Mouse (Mus musculus) lung, embryonic 16.5 days (tissue): ENCODE data around the gene Atp8b4. TPM values are rescaled to one million over a fixed set of nuclear protein-coding genes. Genes with fewer than 3 reads are reported as not detected.

Experiments
- ATAC-seq: fragments of 200-750 bp; cut with Nextera tagmentation; 2 replicates; pipeline ENCODE4 v1.8.0; 2017; ENCODE audit warnings: low read depth, mild to moderate bottlenecking, moderate library complexity
- H3K27ac ChIP-seq: fragments of 300-500 bp; sonication (generic); 2 replicates; pipeline ENCODE4 v1.5.1; 2014; ENCODE audit warnings: mild to moderate bottlenecking, control low read depth, low read length
- H3K27me3 ChIP-seq: fragments of 300-500 bp; sonication (generic); 2 replicates; pipeline ENCODE4 v1.6.1; 2014; ENCODE audit warnings: low read depth, low read length, mixed read lengths; ENCODE audit not compliant: control insufficient read depth, insufficient read depth
- H3K36me3 ChIP-seq: fragments of 300-500 bp; sonication (generic); 2 replicates; pipeline ENCODE4 v1.6.1; 2014; ENCODE audit warnings: low read length; ENCODE audit not compliant: control insufficient read depth, insufficient read depth
- H3K4me1 ChIP-seq: fragments of 300-500 bp; sonication (generic); replicated peaks from 2 replicates; pipeline ENCODE4 v1.6.1; 2014; ENCODE audit warnings: low read length, mixed read lengths; ENCODE audit not compliant: control insufficient read depth, insufficient read depth
- H3K4me2 ChIP-seq: fragments of 300-500 bp; sonication (generic); 2 replicates; pipeline ENCODE4 v1.6.1; 2014; ENCODE audit warnings: low read depth, low read length, control low read depth
- H3K4me3 ChIP-seq: fragments of 300-500 bp; sonication (generic); 2 replicates; pipeline ENCODE4 v1.5.1; 2014; ENCODE audit warnings: mild to moderate bottlenecking, low read length, control low read depth
- H3K9ac ChIP-seq: fragments of 300-500 bp; sonication (generic); 2 replicates; pipeline ENCODE4 v1.6.1; 2014; ENCODE audit warnings: low read length, control low read depth
- H3K9me3 ChIP-seq: fragments of 300-500 bp; sonication (generic); 2 replicates; pipeline ENCODE4 v1.6.1; 2016; ENCODE audit warnings: low read length; ENCODE audit not compliant: control insufficient read depth
- WGBS: fragments of 180-500 bp; shearing (Covaris S2); extraction: QIAGEN DNeasy Blood & Tissue Kit; methylation state at CpG from one replicate; pipeline ENCODE4 v1.1.7; 2014; 5-methylcytosine and 5-hydroxymethylcytosine counted together
- polyA plus RNA-seq: library from polyadenylated mRNA; unstranded; fragments of >200 nt; fragmentation: Nextera tagmentation; extraction: Ambion mirVana; gene quantifications from 2 replicates; pipeline ENCODE4 v1.2.1, GENCODE M21; 2015

Gene Atp8b4
- polyA plus RNA-seq, 1 experiment from 2014 or later, result 1.1 TPM

DNA sequence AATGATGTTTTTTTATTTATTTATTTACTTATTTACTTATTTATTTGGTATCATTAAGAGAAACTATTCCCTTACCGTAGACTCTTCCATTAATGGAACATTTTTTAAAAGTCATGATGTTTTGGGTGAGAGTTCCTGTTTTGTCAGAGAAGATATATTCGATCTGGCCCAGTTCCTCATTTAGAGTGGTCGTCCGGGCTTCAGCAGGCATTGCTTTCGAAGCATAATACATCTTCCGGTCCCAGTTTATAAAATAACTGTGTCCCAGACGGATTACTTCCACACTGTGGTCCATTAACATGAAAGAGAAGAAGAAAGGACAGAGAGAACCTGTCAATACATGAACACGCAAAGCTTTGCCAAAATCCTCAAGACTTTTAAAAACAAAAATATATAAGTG, 103.0 kb downstream of the Atp8b4 start:
- Histone ChIP-seq H3K27ac (no peak overlapping the region), H3K4me3 (no peak overlapping the region), H3K36me3 (no peaks in the 10 kb centered on the region), H3K9me3 (no peaks in the 10 kb centered on the region), H3K9ac (no peak overlapping the region), H3K4me2 (no peak overlapping the region), H3K27me3 (no peaks in the 10 kb centered on the region), H3K4me1 (no peaks in the 10 kb centered on the region)
- WGBS, result 49% methylated on average over 8 of the region's 8 CpGs
- ATAC-seq, result no peak

DNA sequence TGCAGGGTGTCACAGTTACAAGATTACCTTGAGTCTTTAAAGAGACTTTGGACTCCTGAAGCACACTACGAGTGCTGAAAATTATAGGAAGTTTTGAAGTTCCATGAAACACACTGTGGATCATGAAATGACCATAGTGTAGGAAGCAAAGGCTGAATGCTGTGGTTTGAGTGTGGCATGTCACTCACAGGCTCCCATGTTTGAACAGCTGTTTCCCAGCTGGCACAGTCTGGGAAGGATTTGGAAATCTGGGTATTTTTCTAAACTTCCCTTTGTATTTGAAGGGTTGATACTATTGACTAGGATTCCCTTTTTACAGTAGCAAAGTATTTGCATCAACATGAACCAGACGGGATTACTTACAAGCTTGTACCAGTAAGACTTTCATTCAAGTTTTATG, 105.5 kb downstream of the Atp8b4 start:
- H3K4me3 ChIP-seq, result no peak overlapping the region
- ATAC-seq, result no peak
- WGBS, result 76% methylated on average over 2 of the region's 2 CpGs

DNA sequence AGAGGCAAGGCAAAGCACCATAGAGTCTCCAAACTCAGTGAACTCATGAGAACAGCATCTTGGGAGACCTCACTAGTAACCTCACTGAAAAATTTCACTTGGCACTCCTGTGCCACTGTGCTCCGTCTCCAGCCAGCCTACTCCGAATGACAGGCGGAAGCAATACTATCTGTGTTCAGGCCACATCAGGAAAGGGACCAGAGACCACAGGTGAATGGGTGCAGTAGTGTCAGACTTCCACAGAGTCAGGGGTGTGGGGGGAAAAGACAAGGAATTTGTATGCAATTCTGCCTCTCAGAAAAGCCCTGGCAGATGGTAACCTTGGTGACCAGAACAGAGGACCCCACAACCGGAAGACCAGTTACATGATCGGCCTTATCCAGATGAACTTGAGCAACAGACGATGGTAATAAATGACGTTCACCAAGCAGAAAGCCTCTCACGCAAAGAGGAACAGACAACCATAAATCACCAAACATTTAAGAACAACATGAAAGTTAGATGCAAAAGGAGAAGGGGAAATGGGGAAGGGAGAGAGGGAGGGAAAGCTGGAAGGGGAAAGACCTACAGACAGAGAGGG, 112.9 kb downstream of the Atp8b4 start:
- H3K9me3 ChIP-seq, result no peaks in the 10 kb centered on the region
- H3K27me3 ChIP-seq, result no peaks in the 10 kb centered on the region
- ATAC-seq, result no peak
- 69% methylated on average over 8 of the region's 8 CpGs for WGBS
- no peaks in the 10 kb centered on the region for H3K36me3 ChIP-seq
- no peak overlapping the region for H3K4me2 ChIP-seq
- no peak overlapping the region for H3K4me3 ChIP-seq
- H3K27ac ChIP-seq, result no peak overlapping the region
- no peak overlapping the region for H3K9ac ChIP-seq
- H3K4me1 ChIP-seq, result no peaks in the 10 kb centered on the region

More for the DNA sequence above, 105.5 kb downstream of the Atp8b4 start:
- no peak overlapping the region for H3K27ac ChIP-seq
- no peaks in the 10 kb centered on the region for H3K27me3 ChIP-seq
- no peaks in the 10 kb centered on the region for H3K4me1 ChIP-seq
- no peak overlapping the region for H3K9ac ChIP-seq
- H3K4me2 ChIP-seq, result no peak overlapping the region
- H3K9me3 ChIP-seq, result no peaks in the 10 kb centered on the region
- H3K36me3 ChIP-seq, result no peaks in the 10 kb centered on the region

DNA sequence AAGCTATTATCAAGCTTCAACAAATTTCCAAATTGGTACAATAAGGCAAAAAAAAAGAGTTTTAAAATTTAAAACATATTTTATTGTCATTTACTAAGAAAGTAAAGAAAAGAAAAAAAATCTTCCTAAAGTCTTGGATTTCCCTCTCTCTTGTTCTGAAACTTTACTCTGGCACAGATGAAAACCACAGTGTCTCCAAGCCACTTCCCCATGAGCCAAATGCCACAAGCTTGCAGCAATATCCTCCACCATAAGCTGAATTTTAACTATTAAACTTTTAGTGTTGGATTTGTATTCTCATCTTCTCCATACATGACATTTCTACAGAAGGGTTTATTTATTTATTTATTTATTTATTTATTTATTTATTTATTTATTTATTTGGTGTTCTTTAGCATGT, 114.4 kb downstream of the Atp8b4 start:
- Histone ChIP-seq H3K4me1 (no peaks in the 10 kb centered on the region), H3K9me3 (no peaks in the 10 kb centered on the region), H3K9ac (no peak overlapping the region), H3K27me3 (no peaks in the 10 kb centered on the region), H3K4me2 (no peak overlapping the region), H3K27ac (no peak overlapping the region), H3K36me3 (no peaks in the 10 kb centered on the region), H3K4me3 (no peak overlapping the region)
- no peak for ATAC-seq

DNA sequence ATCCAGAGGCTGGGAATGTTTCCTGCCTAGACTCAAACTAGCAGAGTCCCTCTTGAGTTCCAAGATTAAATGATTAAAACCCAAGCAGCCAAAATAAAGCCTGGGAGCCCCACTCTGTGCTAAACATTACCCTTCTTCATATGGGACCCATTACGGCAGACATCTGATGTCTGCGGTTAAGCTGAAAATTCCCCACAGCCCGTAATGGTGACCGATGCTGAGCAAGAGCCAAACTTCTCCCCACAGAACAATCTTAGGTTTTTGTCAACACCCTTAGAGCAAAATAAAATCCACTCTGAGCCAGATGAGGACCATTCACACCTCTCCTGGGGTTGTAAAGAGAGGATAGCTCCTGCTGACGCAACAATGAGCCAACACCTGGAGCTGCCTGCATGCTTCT, 120.2 kb downstream of the Atp8b4 start:
- H3K4me3 ChIP-seq, result no peak overlapping the region
- H3K27ac ChIP-seq, result no peak overlapping the region
- no peaks in the 10 kb centered on the region for H3K27me3 ChIP-seq
- no peak for ATAC-seq
- 82% methylated on average over 5 of the region's 5 CpGs for WGBS
- H3K4me1 ChIP-seq, result no peaks in the 10 kb centered on the region
- H3K36me3 ChIP-seq, result no peaks in the 10 kb centered on the region
- no peaks in the 10 kb centered on the region for H3K9me3 ChIP-seq
- H3K4me2 ChIP-seq, result no peak overlapping the region
- no peak overlapping the region for H3K9ac ChIP-seq

DNA sequence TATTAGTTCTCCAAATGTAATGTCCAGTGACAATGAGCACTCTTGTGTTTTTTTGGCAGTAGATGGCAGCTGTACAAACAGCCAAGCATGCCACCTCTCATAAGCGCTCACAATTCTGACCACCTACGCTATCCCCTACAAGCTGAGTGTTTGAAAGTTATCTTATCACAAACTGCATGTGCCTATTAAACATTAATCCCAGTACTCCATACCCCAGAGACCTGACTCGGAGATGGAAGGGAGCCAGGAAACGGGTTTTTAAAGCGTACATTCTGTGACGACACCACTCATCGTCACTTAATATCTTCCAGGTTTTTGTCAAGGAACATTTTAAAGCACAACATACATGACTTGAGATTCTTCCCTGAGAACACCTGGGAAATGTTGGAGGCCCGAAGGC, 128.8 kb downstream of the Atp8b4 start:
- no peaks in the 10 kb centered on the region for H3K4me1 ChIP-seq

DNA sequence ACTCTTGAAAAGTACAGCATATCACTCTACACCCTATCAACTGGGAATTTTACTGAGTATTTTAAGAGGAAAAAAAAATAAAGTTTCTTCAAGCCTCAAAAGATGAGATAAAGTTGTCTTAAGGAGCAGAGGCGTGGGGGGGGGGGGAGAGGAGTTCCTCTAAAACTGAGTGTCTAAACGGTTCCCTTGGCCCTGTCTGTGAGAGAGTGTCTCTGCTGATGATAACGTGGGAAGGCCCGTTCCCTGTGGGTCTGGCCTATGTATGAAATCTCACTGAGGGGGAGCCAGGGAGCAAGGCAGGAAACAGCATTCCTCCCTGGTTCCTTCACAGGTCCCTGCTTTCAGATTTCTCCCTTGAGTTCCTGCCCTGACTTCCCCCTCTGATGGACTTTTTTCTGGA, 130.7 kb downstream of the Atp8b4 start:
- H3K4me2 ChIP-seq, result no peak overlapping the region
- H3K4me1 ChIP-seq, result no peaks in the 10 kb centered on the region
- H3K4me3 ChIP-seq, result no peak overlapping the region
- no peak overlapping the region for H3K27ac ChIP-seq
- no peaks in the 10 kb centered on the region for H3K36me3 ChIP-seq
- no peaks in the 10 kb centered on the region for H3K9me3 ChIP-seq
- ATAC-seq, result no peak
- WGBS, result 19% methylated on average over 4 of the region's 4 CpGs
- H3K9ac ChIP-seq, result no peak overlapping the region
- H3K27me3 ChIP-seq, result no peaks in the 10 kb centered on the region

More for the DNA sequence above, 128.8 kb downstream of the Atp8b4 start:
- WGBS, result 36% methylated on average over 8 of the region's 8 CpGs
- Histone ChIP-seq H3K27me3 (no peaks in the 10 kb centered on the region), H3K27ac (no peak overlapping the region), H3K36me3 (no peaks in the 10 kb centered on the region), H3K4me2 (peak overlapping the region; percentile 25), H3K9ac (no peak overlapping the region), H3K9me3 (no peaks in the 10 kb centered on the region), H3K4me3 (no peak overlapping the region)
- no peak for ATAC-seq

DNA sequence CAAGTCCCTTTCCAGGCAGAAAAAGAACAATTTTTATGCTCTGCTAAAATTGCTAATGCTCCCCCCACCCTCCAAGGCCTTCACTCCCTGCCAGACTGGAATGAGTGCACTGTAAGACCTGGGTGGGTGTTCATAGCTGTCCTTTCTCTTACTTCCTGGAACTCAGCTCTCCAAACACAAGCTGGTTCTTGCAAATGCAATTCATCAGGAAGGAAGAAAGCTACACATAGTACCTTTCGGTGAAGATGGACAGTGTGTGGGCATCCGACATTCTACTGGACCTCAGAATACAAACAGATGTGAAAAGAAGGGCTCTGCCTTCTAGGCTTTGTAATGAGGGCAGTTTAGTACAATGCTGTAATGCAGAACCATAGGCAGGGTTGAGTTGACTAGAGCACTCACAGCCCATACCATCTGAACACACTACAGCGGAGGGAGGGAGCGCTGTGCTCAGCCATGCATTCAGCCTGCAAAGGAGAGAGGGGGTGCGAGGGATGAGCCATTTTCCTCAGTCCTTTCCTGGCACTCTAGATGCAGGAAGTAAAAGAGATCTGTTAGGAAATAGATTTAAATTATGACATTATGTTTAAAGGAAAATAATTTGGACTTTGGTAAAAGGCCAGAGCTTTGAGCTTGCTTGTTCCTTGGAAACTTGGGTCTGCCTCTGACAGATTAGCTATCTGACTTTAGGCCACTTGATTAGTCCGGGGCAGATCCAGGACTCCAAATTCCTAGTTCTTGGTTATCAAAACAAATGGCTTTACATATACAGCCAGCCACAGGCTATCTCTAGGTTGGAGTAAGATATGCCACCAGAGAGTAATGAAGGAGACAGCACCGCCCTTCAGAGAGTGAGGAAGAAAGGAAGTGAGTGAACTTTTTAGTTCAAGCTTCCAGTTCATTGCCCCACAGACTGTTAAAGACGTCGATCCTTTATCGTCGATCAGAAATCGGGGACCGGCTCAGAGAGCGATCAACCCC, 136.4 kb downstream of the Atp8b4 start:
- Histone ChIP-seq H3K36me3 (no peaks in the 10 kb centered on the region), H3K4me1 (peaks cover 13% of the 10 kb centered on the region), H3K27me3 (no peaks in the 10 kb centered on the region), H3K9ac (no peak overlapping the region), H3K9me3 (no peaks in the 10 kb centered on the region), H3K4me2 (no peak overlapping the region), H3K27ac (peak overlapping the region; percentile 62), H3K4me3 (no peak overlapping the region)
- WGBS, result 68% methylated on average over 14 of the region's 14 CpGs
- peak; percentile 64 for ATAC-seq

DNA sequence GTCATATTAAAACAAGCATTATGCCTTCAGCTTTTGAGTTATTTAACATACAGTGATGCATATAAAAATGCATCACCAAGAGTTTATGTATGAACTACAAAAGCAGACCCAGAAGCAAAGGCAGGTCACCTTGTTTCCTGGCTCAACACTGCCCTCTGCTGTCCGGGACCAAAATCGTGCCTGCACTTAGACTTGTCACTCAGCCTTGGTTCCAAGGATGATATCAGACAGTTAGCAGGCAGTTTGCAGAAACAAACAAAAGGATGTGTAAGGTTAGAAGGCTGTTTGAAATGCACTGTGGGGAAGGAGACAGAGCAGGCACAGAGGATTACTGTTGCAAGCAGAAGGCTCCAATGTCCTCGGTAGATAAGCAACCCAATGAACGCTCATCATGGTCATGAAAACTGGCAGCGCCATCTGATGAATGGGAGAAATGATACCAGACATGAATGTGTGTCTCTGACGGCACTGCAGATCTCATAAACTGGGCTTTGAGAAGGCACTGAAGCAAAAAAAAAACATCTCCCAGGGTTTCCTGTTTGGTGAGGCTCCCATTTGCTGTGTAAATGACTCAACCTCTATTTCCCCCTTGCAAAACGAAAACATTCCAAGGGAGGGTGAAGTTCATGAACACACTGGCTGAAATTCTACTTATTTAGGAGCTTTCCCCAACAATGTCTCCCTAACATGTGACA, 137.3 kb downstream of the Atp8b4 start:
- H3K9ac ChIP-seq, result no peak overlapping the region
- H3K4me1 ChIP-seq, result peaks cover 13% of the 10 kb centered on the region
- H3K36me3 ChIP-seq, result no peaks in the 10 kb centered on the region
- peak; percentile 71 for ATAC-seq
- H3K4me3 ChIP-seq, result no peak overlapping the region
- 35% methylated on average over 7 of the region's 7 CpGs for WGBS
- H3K4me2 ChIP-seq, result no peak overlapping the region
- peak overlapping the region; percentile 62 for H3K27ac ChIP-seq
- no peaks in the 10 kb centered on the region for H3K27me3 ChIP-seq
- H3K9me3 ChIP-seq, result no peaks in the 10 kb centered on the region
